Mouse (Mus musculus): ENCODE measurements around the gene Pitpnm1. TPM values are rescaled to one million over a fixed set of nuclear protein-coding genes. Genes with fewer than 3 reads are reported as not detected.

Gene Pitpnm1
- total and polyA plus RNA-seq, 3 experiments: 25.3 to 51.2 TPM; not detected in 1

- H3K27ac ChIP-seq (ENCODE audit: control insufficient read depth, low read depth, low read length): no peak overlapping the region
- no peak overlapping the region for H3K9ac ChIP-seq (ENCODE audit: control insufficient read depth, low read depth, low read length, poor library complexity, severe bottlenecking)
- H3K4me3 ChIP-seq (ENCODE audit: control insufficient read depth in 1 of 2, insufficient read depth in 1 of 2, low read depth in 2 of 2, low read length in 2 of 2): no peak overlapping the region
- H3K4me1 ChIP-seq (ENCODE audit: control insufficient read depth in 1 of 2, insufficient read depth in 2 of 2, low read length in 2 of 2): peaks cover 0 to 8% of the 10 kb centered on the region in 2 experiments; a peak in 2 of 4 replicates
- peaks cover 0 to 3% of the 10 kb centered on the region in 2 experiments; a peak in 1 of 4 replicates for H3K27me3 ChIP-seq (ENCODE audit: control insufficient read depth in 1 of 2, insufficient read depth in 2 of 2, low read length in 2 of 2)
- no peak for DNase-seq (ENCODE audit: low read depth, low spot score)
- no peaks in the 10 kb centered on the region for H3K9me3 ChIP-seq (replicated peaks; ENCODE audit: insufficient read depth, low read length)
- peaks cover 0 to 2% of the 10 kb centered on the region in 2 experiments; a peak in 2 of 4 replicates for H3K36me3 ChIP-seq (ENCODE audit: control insufficient read depth in 1 of 2, insufficient read depth in 2 of 2, low read length in 2 of 2)
- TF ChIP-seq SIN3A (IDR thresholded peaks at IDR 0.05; ENCODE audit: low read length): no peak
- TF ChIP-seq RAD21 (IDR thresholded peaks at IDR 0.05; ENCODE audit: low read depth, low read length): no peak
- no peak for TF ChIP-seq JUND (IDR thresholded peaks at IDR 0.05; ENCODE audit: low read depth, low read length)
- no peak for TF ChIP-seq HCFC1 (IDR thresholded peaks at IDR 0.05; ENCODE audit: low read depth, low read length)
- TF ChIP-seq SMC3 (IDR thresholded peaks at IDR 0.05; ENCODE audit: low read depth, low read length): no peak
- TF ChIP-seq MEF2A (IDR thresholded peaks at IDR 0.05; ENCODE audit: extremely low read depth, insufficient replicate concordance, low read depth, low read length, poor library complexity, severe bottlenecking): no peak
- TF ChIP-seq CHD1 (IDR thresholded peaks at IDR 0.05; ENCODE audit: low read depth, low read length): no peak
- no peaks in the 10 kb centered on the region for H3K79me2 ChIP-seq (ENCODE audit: control insufficient read depth, insufficient read depth, low read length, poor library complexity)
These were observed 45.2 kb upstream of the Pitpnm1 start for GRCm38 (mm10) chr19:4054613-4055012.

GRCm38 (mm10) chr19:4055216-4055946, 44.4 kb upstream of the Pitpnm1 start:
- no peak overlapping the region for H3K27ac ChIP-seq (ENCODE audit: control insufficient read depth, low read depth, low read length)
- peaks cover 0 to 10% of the 10 kb centered on the region in 2 experiments; a peak in 2 of 4 replicates for H3K4me1 ChIP-seq (ENCODE audit: control insufficient read depth in 1 of 2, insufficient read depth in 2 of 2, low read length in 2 of 2)
- H3K9ac ChIP-seq (ENCODE audit: control insufficient read depth, low read depth, low read length, poor library complexity, severe bottlenecking): no peak overlapping the region
- no peaks in the 10 kb centered on the region for H3K9me3 ChIP-seq (replicated peaks; ENCODE audit: insufficient read depth, low read length)
- no peaks in the 10 kb centered on the region for H3K79me2 ChIP-seq (ENCODE audit: control insufficient read depth, insufficient read depth, low read length, poor library complexity)
- DNase-seq (ENCODE audit: low read depth, low spot score): no peak
- H3K4me3 ChIP-seq (ENCODE audit: control insufficient read depth in 1 of 2, insufficient read depth in 1 of 2, low read depth in 2 of 2, low read length in 2 of 2): no peak overlapping the region
- H3K27me3 ChIP-seq (ENCODE audit: control insufficient read depth in 1 of 2, insufficient read depth in 2 of 2, low read length in 2 of 2): peaks cover 0 to 3% of the 10 kb centered on the region in 2 experiments; a peak in 1 of 4 replicates
- TF ChIP-seq MYC (IDR thresholded peaks at IDR 0.05; ENCODE audit: low read depth, low read length) (no peak), MYB (IDR thresholded peaks at IDR 0.05; ENCODE audit: low read depth, low read length) (no peak), RCOR1 (IDR thresholded peaks at IDR 0.05; ENCODE audit: low read depth, low read length) (no peak), E2F4 (IDR thresholded peaks at IDR 0.05; ENCODE audit: borderline replicate concordance, low read depth, low read length) (no peak), ZC3H11A (IDR thresholded peaks at IDR 0.05; ENCODE audit: low read depth, low read length) (no peak), MAZ (IDR thresholded peaks at IDR 0.05; ENCODE audit: low read depth, low read length) (no peak), SMC3 (IDR thresholded peaks at IDR 0.05; ENCODE audit: low read depth, low read length) (no peak), POLR2A (IDR thresholded peaks at IDR 0.05; ENCODE audit: control insufficient read depth in 1 of 2, insufficient read depth in 1 of 2, low read depth in 1 of 2, low read length in 2 of 2, poor library complexity in 1 of 2) (no peak), MAX (IDR thresholded peaks at IDR 0.05; ENCODE audit: low read length) (no peak), TBP (IDR thresholded peaks at IDR 0.05; ENCODE audit: low read depth, low read length) (no peak), BHLHE40 (IDR thresholded peaks at IDR 0.05; ENCODE audit: borderline replicate concordance, low read depth, low read length) (no peak), POLR2AphosphoS5 (IDR thresholded peaks at IDR 0.05; ENCODE audit: borderline replicate concordance, low read depth, low read length) (no peak), USF1 (IDR thresholded peaks at IDR 0.05; ENCODE audit: low read depth, low read length) (no peak), EP300 (IDR thresholded peaks at IDR 0.05; ENCODE audit: low read depth in 1 of 2, low read length in 2 of 2) (no peak), CTCF (IDR thresholded peaks at IDR 0.05 in 2 of 3, conservative IDR thresholded peaks at IDR 0.05 in 1 of 3; ENCODE audit: control insufficient read depth in 1 of 3, insufficient read depth in 1 of 3, low read depth in 2 of 3, low read length in 3 of 3, poor library complexity in 1 of 3, severe bottlenecking in 1 of 3) (no peak), ZKSCAN1 (IDR thresholded peaks at IDR 0.05; ENCODE audit: low read depth, low read length) (no peak), NELFE (IDR thresholded peaks at IDR 0.05; ENCODE audit: low read depth, low read length) (no peak), GABPA (IDR thresholded peaks at IDR 0.05; ENCODE audit: low read depth, low read length) (no peak)
- peaks cover 0 to 2% of the 10 kb centered on the region in 2 experiments; a peak in 2 of 4 replicates for H3K36me3 ChIP-seq (ENCODE audit: control insufficient read depth in 1 of 2, insufficient read depth in 2 of 2, low read length in 2 of 2)
